Mouse (Mus musculus) macrophage (primary cell): Measurements from ENCODE around the gene Higd1c. TPM values are rescaled to one million over a fixed set of nuclear protein-coding genes. Genes with fewer than 3 reads are reported as not detected.
A peak's percentile ranks its signal among the peaks of the same experiment; 100 is the strongest.

Experiments used
- H3K27ac ChIP-seq: fragments of 350-480 bp; formaldehyde crosslinking; 2 replicates; pipeline ENCODE4 v1.9.0; 2021
- H3K36me3 ChIP-seq: fragments of 350-480 bp; formaldehyde crosslinking; 2 replicates; pipeline ENCODE4 v1.9.0; 2021; ENCODE audit errors: inconsistent target
- H3K4me3 ChIP-seq: fragments of 350-480 bp; formaldehyde crosslinking; 2 replicates; pipeline ENCODE4 v1.9.0; 2021; ENCODE audit errors: inconsistent target
- H3K79me2 ChIP-seq: fragments of 350-480 bp; formaldehyde crosslinking; 2 replicates; pipeline ENCODE4 v1.9.0; 2021; ENCODE audit errors: inconsistent target
- WGBS: methylation state at CpG from one replicate; pipeline ENCODE4 v1.1.7; 2026; ENCODE audit warnings: inconsistent platforms; ENCODE audit not compliant: missing documents; 5-methylcytosine and 5-hydroxymethylcytosine counted together
- polyA plus RNA-seq: library from polyadenylated mRNA; stranded (reverse); fragments of 250-400 nt; gene quantifications from 3 replicates; pipeline ENCODE4 v1.2.4, GENCODE M21; 2018; ENCODE audit warnings: inconsistent platforms

Gene Higd1c
- polyA plus RNA-seq, 1 experiment from 2014 or later: not detected

DNA sequence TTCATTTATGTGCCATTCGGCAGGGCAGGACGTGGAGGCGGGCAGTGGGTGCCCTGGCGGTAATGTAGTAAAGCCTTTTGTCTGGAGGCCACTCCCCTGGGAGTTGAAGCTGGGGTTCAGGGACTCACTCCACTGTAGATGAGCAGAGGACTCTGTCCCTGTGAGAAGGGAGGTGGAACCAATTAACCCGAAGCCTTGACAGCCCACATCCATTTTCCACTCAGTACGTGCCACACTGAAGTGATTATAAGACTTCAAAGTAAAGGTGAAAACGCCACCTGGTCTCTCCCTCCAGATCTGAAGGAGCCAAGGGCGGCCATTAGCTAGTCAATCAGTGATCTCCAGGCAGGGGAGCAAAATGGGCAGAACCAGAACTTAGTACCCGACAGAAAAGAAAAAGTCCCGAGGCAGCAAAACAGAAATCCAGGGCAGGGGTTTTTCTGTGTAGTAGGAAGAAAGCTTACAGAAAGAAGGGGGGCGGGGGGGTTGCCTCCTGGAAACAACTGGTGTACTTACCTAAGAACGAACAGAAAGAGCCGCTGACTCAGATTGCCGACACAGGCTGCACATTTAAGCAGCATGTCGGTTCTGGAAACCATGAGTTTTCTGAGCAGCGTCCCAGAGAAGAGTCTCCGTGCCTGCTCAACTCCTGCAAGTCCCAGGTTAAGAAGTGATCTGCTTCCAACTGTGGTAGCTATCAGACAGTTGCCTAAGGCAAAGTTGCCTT, 60.2 kb downstream of the Higd1c start, which contains the start of gene Slc11a2:
Gene Slc11a2, minus strand, starts transcription at position 677 of the 727 bp plus-strand sequence.
- Histone ChIP-seq H3K4me3 (peak within 1 kb of the TSS; percentile 40), H3K27ac (no peak within 1 kb of the TSS), H3K36me3 (no peaks in the 10 kb centered on the region), H3K79me2 (peaks cover 21% of the 10 kb centered on the region)
- WGBS: 30% methylated on average over 16 of the region's 17 CpGs

DNA sequence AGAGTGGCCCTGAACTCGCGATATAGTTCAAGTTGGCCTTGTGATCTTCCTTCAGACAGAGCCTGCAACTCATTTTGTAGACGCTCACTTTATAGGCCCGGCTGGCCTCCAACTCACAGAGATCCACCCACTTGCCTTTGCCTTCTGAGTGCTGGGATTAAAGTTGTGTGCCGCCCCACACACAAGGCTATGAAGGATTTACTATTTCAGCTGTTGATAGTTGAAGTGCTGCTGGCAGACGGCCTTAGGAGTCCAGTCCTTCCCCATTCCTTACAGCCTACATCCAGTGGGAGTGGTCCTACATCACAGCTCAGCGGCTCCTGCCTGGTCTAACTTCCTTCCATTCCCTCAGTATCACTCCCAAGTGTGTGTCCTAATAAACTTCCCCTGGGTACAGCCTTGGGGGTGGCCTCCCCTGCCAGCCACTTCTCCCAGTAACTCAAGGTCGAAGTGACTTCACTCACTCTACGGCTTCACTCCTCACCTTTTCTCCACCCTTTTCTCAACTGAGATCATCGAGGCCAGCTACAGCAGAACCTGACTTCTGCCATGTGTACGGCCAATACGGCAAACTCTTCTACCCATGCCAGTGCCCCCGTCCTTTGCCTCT, 64.1 kb downstream of the Higd1c start:
- 90% methylated on average over 13 of the region's 13 CpGs for WGBS
- Histone ChIP-seq H3K79me2 (no peaks in the 10 kb centered on the region), H3K36me3 (no peaks in the 10 kb centered on the region), H3K4me3 (no peak overlapping the region), H3K27ac (no peak overlapping the region)

DNA sequence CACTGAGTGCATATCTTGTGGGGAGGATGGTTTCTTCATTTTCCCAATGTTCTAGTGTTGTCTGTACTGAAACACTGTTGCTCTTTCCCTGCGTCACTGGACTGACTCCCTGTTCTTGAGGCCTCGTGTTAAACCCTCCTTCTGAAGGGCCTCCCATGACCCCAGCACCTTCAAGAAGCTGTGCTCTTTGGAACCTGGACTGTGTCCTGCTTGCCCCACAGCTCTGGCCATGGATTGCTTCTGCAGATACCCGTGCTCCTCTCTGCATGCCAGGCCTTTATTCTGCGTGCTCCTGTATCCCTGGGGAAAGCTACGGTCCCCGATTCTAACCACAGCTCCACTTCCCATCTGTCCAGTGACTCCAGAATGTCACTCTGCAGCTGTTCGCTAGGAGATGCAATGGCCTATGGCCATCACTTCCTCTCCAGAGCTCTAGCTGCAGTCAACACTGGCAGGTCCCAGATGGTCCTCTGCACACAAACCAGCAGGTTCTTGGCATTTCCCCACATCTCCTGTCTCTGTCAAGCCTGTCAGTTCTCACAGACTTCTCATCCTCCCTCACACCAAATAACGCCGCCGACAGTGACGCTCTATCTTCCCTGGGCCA, 65.7 kb downstream of the Higd1c start:
- no peak overlapping the region for H3K4me3 ChIP-seq
- no peaks in the 10 kb centered on the region for H3K79me2 ChIP-seq
- WGBS: 82% methylated on average over 11 of the region's 11 CpGs
- H3K36me3 ChIP-seq: no peaks in the 10 kb centered on the region
- H3K27ac ChIP-seq: no peak overlapping the region

DNA sequence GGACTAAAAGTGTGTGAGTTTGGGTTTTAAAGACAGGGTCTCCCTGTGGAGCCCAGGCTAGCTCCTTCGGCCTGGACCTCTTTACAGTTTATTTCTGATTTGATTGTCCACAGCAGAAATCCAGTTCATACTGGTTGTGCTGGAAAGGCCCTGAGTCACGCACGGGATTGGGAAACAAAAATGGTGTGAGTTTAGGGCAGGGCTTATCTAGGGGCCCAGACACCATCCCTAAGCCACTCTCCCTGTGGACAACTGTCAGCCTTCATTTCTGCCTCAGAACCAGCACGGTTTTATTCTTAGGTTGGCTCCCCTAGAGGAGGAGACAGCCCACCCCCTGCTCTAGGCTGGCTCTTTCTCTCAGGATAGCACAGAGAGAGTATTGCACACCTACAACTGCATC, 68.9 kb downstream of the Higd1c start:
- WGBS: 78% methylated on average over 3 of the region's 4 CpGs
- Histone ChIP-seq H3K27ac (no peak overlapping the region), H3K79me2 (no peaks in the 10 kb centered on the region), H3K36me3 (no peaks in the 10 kb centered on the region), H3K4me3 (no peak overlapping the region)

Other genes starting within 250 kb of the Higd1c start
- gene Atf1, start 136.7 kb upstream of the Higd1c start, polyA plus RNA-seq: 34.5 to 58.1 TPM (median 47.7 TPM) in 3 replicates
- gene Tmprss12, start 83.7 kb upstream of the Higd1c start, polyA plus RNA-seq: not detected in 3 replicates
- 33.7 to 43.2 TPM (median 39.2 TPM) in 3 replicates for gene Mettl7a1, start 60.4 kb upstream of the Higd1c start, polyA plus RNA-seq
- gene Mettl7a3, start 29.6 kb upstream of the Higd1c start, polyA plus RNA-seq: not detected in 3 replicates
- not detected in 3 replicates for gene Methig1, start 11.4 kb upstream of the Higd1c start, polyA plus RNA-seq
- not detected in 3 replicates for gene Mettl7a2, start 11.3 kb upstream of the Higd1c start, polyA plus RNA-seq
- gene Gm5475, start 57.6 kb downstream of the Higd1c start, polyA plus RNA-seq: not detected in 3 replicates
- gene Slc11a2, start 60.5 kb downstream of the Higd1c start, polyA plus RNA-seq: 39.5 to 63.4 TPM (median 40.8 TPM) in 3 replicates
- 34.8 to 38.4 TPM (median 34.8 TPM) in 3 replicates for gene Letmd1, start 104.5 kb downstream of the Higd1c start, polyA plus RNA-seq
- gene Csrnp2, start 130.9 kb downstream of the Higd1c start, polyA plus RNA-seq: 1.7 to 2.1 TPM (median 1.8 TPM) in 3 replicates
- gene Tfcp2, start 187.5 kb downstream of the Higd1c start, polyA plus RNA-seq: 5.4 to 10.9 TPM (median 6.5 TPM) in 3 replicates
- gene Pou6f1, start 235.4 kb downstream of the Higd1c start, polyA plus RNA-seq: 7.6 to 14.6 TPM (median 11.4 TPM) in 3 replicates